Mouse (Mus musculus): Measurements from ENCODE around the gene Car5a.

DNA sequence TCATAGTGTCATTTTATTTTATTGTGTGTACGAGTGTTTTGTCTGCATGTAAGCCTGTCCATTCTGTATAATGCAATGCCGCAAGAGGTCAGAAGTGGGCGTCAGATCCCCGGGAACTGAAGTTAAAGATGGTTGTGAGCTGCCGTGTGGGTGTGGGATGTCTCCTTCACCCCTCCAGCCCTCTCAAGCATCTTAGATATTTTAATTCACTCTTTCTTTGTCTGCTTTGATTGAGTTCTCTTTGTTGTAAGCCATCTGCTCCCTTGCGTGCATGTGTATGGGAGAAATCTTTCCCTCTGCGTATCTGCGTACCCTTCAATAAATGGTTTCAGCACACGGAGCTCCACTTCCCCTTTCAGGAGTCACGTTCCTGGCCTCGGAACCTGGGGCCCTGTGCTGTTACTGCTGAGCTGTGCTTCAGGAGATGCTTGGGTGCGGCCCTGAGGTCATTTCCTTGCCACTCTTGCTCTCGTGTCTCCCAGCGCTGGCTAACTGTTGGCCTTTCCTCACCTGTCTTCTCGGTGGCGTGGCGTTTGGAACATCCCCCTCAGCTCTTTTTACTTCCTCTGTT lies 26.9 kb upstream of the Car5a start:
- TF ChIP-seq CTCF (IDR thresholded peaks at IDR 0.05; ENCODE audit: borderline replicate concordance, control insufficient read depth, extremely low read depth, insufficient read depth, low read length, poor library complexity): no peak
- TF ChIP-seq POLR2A (IDR thresholded peaks at IDR 0.05; ENCODE audit: control insufficient read depth, extremely low read depth, insufficient read depth, low read length, poor library complexity): no peak
